Mouse (Mus musculus): Measurements from ENCODE around the gene Trpv4. TPM values are rescaled to one million over a fixed set of nuclear protein-coding genes. Genes with fewer than 3 reads are reported as not detected.

Gene Trpv4
- polyA plus RNA-seq, 1 experiment from 2014 or later, result 1.1 TPM

DNA sequence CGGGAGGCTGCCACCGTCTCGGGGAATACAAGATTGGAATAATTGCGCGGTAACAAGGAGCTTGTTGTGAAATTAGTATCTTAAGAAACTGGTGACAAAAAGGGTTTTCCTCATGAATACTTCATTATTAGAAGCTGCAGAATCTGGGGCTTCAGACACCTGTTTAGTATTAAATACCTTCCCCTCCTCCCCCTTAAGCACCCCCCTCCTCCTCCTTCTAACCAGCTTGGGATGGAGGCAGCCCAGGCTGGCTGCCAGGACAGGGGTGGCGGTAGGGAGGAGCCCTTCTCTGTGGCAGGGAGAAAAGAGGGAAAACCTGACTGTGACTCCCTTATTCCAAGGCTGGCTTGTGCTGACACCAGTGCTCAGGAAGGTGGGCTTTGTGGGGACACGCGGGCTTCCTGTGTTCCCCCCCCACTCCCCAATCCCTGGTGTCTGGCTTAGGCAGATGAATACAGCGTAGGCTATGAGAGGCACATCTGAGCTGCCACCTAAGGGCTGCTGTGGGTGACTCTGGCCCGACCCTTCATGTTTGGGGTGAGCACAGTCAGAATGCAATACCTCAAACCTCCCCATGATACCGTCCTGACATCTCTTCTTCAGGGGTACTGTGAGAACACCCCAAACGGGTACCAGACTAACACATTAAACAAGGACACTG lies 64.9 kb downstream of the Trpv4 start:
- Histone ChIP-seq H3K36me3 (peaks cover 12% of the 10 kb centered on the region; the same call in 1 of the 2 replicates), H3K4me3 (no peak overlapping the region), H3K9ac (0 out of 2 replicates have a peak overlapping the region, but pooled peaks have one; percentile 13), H3K4me1 (peaks cover 78% of the 10 kb centered on the region), H3K27me3 (replicated peaks) (no peaks in the 10 kb centered on the region), H3K27ac (no peak overlapping the region), H3K9me3 (no peaks in the 10 kb centered on the region), H3K4me2 (replicated peaks) (no peak overlapping the region; the same call in 1 of the 2 replicates)
- no peak for ATAC-seq (ENCODE audit: low FRiP score, low read depth)
- WGBS, result 63% methylated on average over 12 of the region's 12 CpGs

DNA sequence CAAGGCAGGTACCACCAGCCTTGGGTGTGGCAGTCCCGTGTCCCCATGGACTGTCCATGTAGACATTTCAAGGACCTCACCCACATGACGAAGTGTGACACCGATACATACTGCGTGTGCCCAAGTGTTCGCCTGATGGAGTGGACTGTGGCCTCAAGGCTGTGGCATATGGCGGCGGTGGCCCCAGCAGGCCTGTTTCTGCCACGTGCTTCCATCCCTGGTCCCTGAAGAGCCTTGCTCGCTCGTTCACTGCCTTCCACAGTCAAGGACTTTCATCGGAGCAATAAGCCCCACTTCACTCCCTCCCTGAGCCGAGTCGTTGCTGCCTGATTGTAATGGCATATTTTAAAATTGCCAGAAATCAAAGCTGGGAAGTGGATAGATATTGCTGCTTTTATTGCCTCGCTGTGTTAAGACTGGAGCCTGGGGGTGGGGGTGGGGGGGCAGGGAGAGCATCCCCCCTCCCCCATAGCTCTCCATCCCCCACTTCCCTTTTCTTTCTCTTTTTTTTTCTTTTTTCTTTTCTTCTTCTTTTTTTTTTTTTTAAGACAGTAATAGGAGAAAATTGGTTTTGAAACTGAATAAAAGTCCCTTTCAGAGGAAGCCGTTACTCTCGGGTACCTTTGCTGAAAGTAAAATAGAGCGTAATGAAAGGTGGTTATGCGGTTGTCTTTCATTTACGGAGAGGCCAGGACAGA lies 65.6 kb downstream of the Trpv4 start:
- Histone ChIP-seq H3K9me3 (no peaks in the 10 kb centered on the region), H3K4me3 (no peak overlapping the region), H3K27me3 (replicated peaks) (no peaks in the 10 kb centered on the region), H3K4me1 (peaks cover 84% of the 10 kb centered on the region), H3K4me2 (replicated peaks) (peak overlapping the region; percentile 7; the same call in 1 of the 2 replicates), H3K27ac (no peak overlapping the region), H3K36me3 (peaks cover 12% of the 10 kb centered on the region; the same call in 1 of the 2 replicates), H3K9ac (no peak overlapping the region)
- no peak for ATAC-seq (ENCODE audit: low FRiP score, low read depth)
- WGBS, result 47% methylated on average over 19 of the region's 19 CpGs

DNA sequence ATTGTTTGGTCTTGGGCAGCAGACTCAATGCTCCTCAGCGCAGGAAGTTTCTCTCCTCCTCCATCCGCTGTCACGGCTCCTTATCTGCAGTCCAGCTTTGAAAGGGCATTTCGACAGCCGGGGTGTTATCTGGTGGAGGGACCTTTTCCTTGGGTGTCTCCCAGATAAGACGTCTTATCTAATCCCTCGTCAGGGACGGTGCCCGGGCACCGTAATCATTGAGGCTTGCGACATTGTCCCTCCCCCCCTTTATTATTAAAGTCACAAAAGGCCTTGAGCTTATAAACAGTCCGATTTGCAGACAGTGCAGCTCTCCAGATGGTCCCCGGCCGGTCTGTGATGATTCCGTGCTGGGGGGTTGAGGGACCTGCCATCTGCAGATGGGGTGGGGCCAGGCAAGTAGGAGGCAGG lies 67.1 kb downstream of the Trpv4 start:
- peaks cover 12% of the 10 kb centered on the region; the same call in 1 of the 2 replicates for H3K36me3 ChIP-seq
- no peaks in the 10 kb centered on the region for H3K27me3 ChIP-seq (replicated peaks)
- WGBS, result 46% methylated on average over 15 of the region's 15 CpGs
- H3K4me2 ChIP-seq (replicated peaks), result peak overlapping the region; percentile 14; the same call in 1 of the 2 replicates
- no peaks in the 10 kb centered on the region for H3K9me3 ChIP-seq
- H3K27ac ChIP-seq, result no peak overlapping the region
- H3K4me3 ChIP-seq, result no peak overlapping the region
- H3K4me1 ChIP-seq, result peaks cover 82% of the 10 kb centered on the region
- 0 out of 2 replicates have a peak overlapping the region, but pooled peaks have one; percentile 8 for H3K9ac ChIP-seq
- ATAC-seq (ENCODE audit: low FRiP score, low read depth), result no peak

DNA sequence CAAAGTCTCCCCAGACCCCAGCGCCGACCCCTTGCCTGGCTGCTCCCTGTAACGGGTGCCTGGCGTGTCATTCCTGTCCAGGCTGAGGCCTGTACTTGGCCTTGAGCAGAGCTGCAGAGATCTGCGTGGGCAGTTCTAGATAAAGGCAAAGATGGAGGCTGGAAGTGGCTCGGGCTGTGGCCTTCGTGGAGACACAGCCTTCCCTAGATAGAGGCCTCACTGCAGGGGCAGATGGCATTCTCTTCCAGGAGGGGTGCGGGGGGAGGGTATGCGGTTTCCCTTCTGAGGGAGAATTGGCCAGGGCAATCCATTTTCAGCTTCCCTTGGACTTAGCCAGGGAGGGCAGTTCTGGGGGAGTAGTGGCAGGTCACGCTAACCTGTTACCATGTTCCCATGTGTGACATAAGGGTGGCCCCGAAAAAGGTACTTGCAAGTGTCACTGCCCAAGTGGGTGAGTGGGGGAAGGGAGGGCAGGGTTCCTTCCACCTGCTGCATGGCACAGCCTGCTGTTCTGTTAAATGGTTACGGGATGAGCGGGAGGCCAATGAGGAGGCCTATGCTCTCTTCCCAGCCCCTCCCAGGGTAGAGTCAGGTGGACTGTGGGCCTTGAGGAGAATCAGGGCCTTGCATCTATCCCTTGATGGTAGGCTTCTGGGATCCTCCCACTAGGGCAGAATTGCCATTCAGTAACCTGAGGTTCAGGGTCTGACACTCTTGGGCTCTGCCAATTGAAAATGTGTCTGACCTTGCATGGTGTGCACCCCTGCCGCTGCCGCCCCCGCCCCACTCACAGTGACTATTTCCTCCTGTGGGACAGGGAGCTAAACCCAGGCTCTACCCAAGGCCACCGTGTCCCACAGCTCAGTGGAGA lies 67.9 kb downstream of the Trpv4 start:
- ATAC-seq (ENCODE audit: low FRiP score, low read depth), result no peak
- Histone ChIP-seq H3K27ac (no peak overlapping the region), H3K4me3 (no peak overlapping the region), H3K36me3 (peaks cover 11% of the 10 kb centered on the region; the same call in 1 of the 2 replicates), H3K27me3 (replicated peaks) (no peaks in the 10 kb centered on the region), H3K4me2 (replicated peaks) (0 out of 2 replicates have a peak overlapping the region, but pooled peaks have one; percentile 14), H3K4me1 (peaks cover 89% of the 10 kb centered on the region), H3K9me3 (no peaks in the 10 kb centered on the region), H3K9ac (0 out of 2 replicates have a peak overlapping the region, but pooled peaks have one; percentile 3)
- 75% methylated on average over 17 of the region's 17 CpGs for WGBS

DNA sequence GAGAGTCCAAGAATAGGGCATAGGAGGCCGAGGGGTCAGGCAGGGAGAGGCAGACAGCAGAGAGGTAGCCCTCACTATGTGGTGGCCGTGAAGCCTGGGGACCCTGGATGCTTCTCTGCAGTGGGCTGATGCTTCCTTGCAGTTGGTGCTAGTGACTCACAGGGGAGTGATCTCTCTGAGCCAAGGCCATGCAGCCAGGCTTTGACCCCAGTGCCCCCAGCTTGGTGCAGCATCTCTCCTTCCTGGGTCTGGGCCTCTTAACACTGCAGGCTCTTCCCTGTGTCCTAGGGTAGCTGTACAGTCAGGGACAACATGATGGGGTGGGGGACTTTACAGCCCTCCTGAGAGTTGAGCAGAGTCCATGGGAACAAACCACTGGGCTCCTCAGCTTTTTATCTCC lies 68.8 kb downstream of the Trpv4 start:
- Histone ChIP-seq H3K9ac (0 out of 2 replicates have a peak overlapping the region, but pooled peaks have one; percentile 3), H3K4me3 (no peak overlapping the region), H3K9me3 (no peaks in the 10 kb centered on the region), H3K36me3 (peaks cover 3% of the 10 kb centered on the region; the same call in 1 of the 2 replicates), H3K27ac (0 out of 2 replicates have a peak overlapping the region, but pooled peaks have one; percentile 9), H3K27me3 (replicated peaks) (no peaks in the 10 kb centered on the region), H3K4me2 (replicated peaks) (peak overlapping the region; percentile 10; the same call in 1 of the 2 replicates), H3K4me1 (peaks cover 92% of the 10 kb centered on the region)
- no peak for ATAC-seq (ENCODE audit: low FRiP score, low read depth)
- 23% methylated on average over 2 of the region's 2 CpGs for WGBS

DNA sequence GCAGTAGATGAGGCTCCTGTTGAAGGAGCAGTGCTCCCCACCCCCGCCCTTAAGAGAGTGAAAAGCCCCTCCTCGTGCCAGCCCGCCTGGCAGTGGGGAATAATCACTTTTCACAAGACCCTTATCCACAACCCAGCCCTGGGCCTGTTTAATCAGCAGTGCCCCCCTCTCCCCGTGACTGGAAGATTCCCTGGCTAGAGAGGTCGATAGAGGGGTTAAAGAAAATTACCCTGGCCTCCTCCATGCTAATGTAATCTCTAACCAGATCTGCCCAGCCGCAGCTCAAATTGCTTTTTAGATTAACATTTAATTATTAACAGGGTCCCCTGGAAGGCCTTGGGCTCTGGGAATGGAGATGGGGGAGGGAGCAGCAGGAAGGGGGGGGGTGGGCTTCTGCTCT lies 69.2 kb downstream of the Trpv4 start:
- Histone ChIP-seq H3K9ac (0 out of 2 replicates have a peak overlapping the region, but pooled peaks have one; percentile 14), H3K27ac (0 out of 2 replicates have a peak overlapping the region, but pooled peaks have one; percentile 9), H3K36me3 (no peaks in the 10 kb centered on the region), H3K9me3 (no peaks in the 10 kb centered on the region), H3K4me2 (replicated peaks) (peak overlapping the region; percentile 10), H3K4me1 (peaks cover 92% of the 10 kb centered on the region), H3K27me3 (replicated peaks) (no peaks in the 10 kb centered on the region), H3K4me3 (no peak overlapping the region)
- WGBS, result 40% methylated on average over 6 of the region's 6 CpGs
- ATAC-seq (ENCODE audit: low FRiP score, low read depth), result no peak; the same call in 1 of the 2 replicates

DNA sequence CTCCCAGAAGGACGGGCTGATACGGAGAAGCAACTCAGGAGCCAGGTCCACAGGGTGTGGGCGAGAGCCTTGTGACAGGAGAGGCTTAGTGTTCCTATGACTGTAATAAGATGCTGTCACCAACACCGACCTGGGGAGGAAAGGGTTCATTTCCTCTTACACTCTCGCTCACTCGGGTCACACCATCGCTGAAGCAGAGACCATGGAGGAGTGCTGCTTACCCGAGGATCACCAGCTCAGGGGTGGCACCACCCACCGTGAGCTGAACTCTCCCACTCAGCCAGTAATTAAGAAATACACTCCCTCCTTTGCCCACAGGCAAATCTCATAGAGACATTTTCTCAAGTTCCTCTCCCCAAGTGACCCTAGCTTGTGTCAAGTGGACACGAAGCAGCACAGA lies 69.8 kb downstream of the Trpv4 start:
- 0 out of 2 replicates have a peak overlapping the region, but pooled peaks have one; percentile 14 for H3K9ac ChIP-seq
- H3K4me1 ChIP-seq, result peaks cover 92% of the 10 kb centered on the region
- H3K27ac ChIP-seq, result no peak overlapping the region
- H3K4me3 ChIP-seq, result no peak overlapping the region
- WGBS, result 51% methylated on average over 10 of the region's 10 CpGs
- no peak for ATAC-seq (ENCODE audit: low FRiP score, low read depth)
- no peaks in the 10 kb centered on the region for H3K9me3 ChIP-seq
- H3K36me3 ChIP-seq, result no peaks in the 10 kb centered on the region
- peak overlapping the region; percentile 10; the same call in 1 of the 2 replicates for H3K4me2 ChIP-seq (replicated peaks)
- H3K27me3 ChIP-seq (replicated peaks), result no peaks in the 10 kb centered on the region

DNA sequence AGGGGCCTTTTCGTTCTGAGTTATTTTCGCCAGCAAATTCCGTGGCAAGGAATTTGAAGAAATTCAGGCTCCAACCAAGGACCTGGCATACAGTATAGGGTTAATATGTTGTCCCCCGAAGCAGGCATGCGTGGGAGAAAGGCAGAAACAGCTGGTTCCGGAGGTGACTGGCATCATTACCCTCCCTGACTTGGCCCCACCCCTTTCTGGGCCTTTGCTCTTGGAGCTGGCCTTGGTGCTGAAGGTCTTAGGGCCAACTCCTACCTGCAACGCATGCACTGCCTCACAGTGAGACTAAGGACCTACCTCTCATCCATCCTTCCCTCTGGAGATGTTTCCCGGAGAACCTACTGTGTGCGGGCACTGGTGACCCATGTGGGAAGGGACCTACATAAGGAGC lies 70.3 kb downstream of the Trpv4 start:
- no peaks in the 10 kb centered on the region for H3K36me3 ChIP-seq
- WGBS, result 44% methylated on average over 9 of the region's 9 CpGs
- peak overlapping the region; percentile 10; the same call in 1 of the 2 replicates for H3K4me2 ChIP-seq (replicated peaks)
- no peak overlapping the region for H3K9ac ChIP-seq
- H3K4me3 ChIP-seq, result no peak overlapping the region
- H3K4me1 ChIP-seq, result peaks cover 92% of the 10 kb centered on the region
- ATAC-seq (ENCODE audit: low FRiP score, low read depth), result no peak
- H3K27me3 ChIP-seq (replicated peaks), result no peaks in the 10 kb centered on the region
- H3K27ac ChIP-seq, result no peak overlapping the region
- no peaks in the 10 kb centered on the region for H3K9me3 ChIP-seq

DNA sequence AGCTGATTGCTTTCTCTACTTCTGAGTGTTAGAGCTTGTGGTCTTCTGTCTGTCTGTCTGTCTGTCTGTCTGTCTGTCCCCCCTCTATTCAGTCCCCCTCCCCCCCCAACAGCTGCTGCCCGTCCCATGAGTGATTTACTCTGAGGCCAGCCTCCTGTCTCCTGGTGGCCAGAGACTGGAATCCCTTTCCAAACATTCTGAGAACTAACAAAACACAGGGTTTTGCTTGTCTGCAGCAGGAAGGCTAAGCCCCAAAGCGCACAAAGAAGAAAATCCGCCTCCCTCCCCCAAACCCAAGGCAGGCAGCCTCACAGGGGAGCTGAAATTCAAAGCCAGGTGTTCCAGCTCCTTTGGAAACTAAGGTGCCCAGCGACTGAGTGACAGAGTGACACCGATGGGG lies 72.5 kb downstream of the Trpv4 start:
- Histone ChIP-seq H3K36me3 (no peaks in the 10 kb centered on the region), H3K4me1 (peaks cover 86% of the 10 kb centered on the region), H3K9me3 (no peaks in the 10 kb centered on the region), H3K4me3 (no peak overlapping the region), H3K27ac (no peak overlapping the region), H3K4me2 (replicated peaks) (0 out of 2 replicates have a peak overlapping the region, but pooled peaks have one; percentile 9), H3K9ac (no peak overlapping the region), H3K27me3 (replicated peaks) (no peaks in the 10 kb centered on the region)
- 13% methylated on average over 5 of the region's 5 CpGs for WGBS
- no peak for ATAC-seq (ENCODE audit: low FRiP score, low read depth)

DNA sequence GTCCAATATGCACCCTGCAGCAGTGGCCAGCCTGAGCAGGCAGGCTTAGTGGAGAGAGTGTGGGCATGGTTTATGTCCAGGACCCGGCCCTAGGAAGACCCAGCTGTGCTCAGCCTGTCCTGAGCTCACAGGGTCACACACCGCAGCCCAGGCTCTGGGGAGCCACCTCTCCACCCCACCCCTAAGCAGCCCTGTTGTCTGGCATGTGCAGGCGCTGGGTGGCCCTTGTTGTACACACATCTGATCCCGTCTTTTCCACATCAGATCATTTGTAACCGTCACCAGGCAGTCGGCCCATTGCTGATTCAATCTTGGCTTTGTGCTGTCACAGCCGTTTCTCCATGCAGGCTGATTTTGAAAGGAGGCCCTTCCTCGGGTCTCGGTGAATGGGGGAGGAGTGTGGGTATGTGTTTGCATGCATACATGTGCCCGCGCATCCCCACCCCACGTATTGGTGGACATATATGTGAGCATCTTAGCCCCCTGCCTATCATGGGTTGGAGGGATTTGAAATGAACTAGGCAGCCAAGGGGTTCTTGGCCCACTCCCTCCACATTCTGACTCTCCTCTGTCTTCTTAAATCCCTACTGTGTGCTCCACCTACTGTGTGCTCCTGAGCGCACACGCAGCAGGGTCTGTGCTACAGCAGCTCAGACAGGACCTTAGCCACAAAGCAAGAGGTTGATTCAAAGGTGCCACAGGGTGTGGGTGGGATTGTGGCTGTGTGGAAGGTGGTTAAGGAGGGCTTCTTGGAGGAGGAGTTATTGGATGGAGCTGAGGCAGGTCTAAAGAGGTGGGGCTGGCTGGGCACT lies 73.7 kb downstream of the Trpv4 start:
- Histone ChIP-seq H3K4me2 (replicated peaks) (0 out of 2 replicates have a peak overlapping the region, but pooled peaks have one; percentile 9), H3K27me3 (replicated peaks) (no peaks in the 10 kb centered on the region), H3K9ac (0 out of 2 replicates have a peak overlapping the region, but pooled peaks have one; percentile 17), H3K4me1 (peaks cover 80% of the 10 kb centered on the region), H3K27ac (0 out of 2 replicates have a peak overlapping the region, but pooled peaks have one; percentile 15), H3K36me3 (no peaks in the 10 kb centered on the region), H3K9me3 (no peaks in the 10 kb centered on the region), H3K4me3 (no peak overlapping the region)
- WGBS, result 32% methylated on average over 14 of the region's 14 CpGs
- peak; percentile 19; the same call in 1 of the 2 replicates for ATAC-seq (ENCODE audit: low FRiP score, low read depth)

All from neural tube, embryonic 12.5 days (tissue).